Mouse (Mus musculus) forebrain, embryonic 16.5 days (tissue): ENCODE measurements around the gene Ghrh. TPM values are rescaled to one million over a fixed set of nuclear protein-coding genes. Genes with fewer than 3 reads are reported as not detected.

Experiments
- polyA plus RNA-seq: library from polyadenylated mRNA; unstranded; fragments of >200 nt; fragmentation: Nextera tagmentation; extraction: Ambion mirVana; gene quantifications from 2 replicates; pipeline ENCODE4 v1.2.1, GENCODE M21; 2015

The Ghrh gene
- polyA plus RNA-seq, 1 experiment from 2014 or later = 0.80 TPM

Other genes starting within 250 kb of the Ghrh start
- 10.2 and 11.0 TPM in 2 replicates for gene Samhd1, start 212.2 kb downstream of the Ghrh start, polyA plus RNA-seq
- gene Rbl1, start 143.0 kb downstream of the Ghrh start, polyA plus RNA-seq = 10.1 and 11.1 TPM in 2 replicates
- gene Rpn2, start 68.5 kb downstream of the Ghrh start, polyA plus RNA-seq = 183 and 189 TPM in 2 replicates
- 0.20 and 0.30 TPM in 2 replicates for gene Mroh8, start 68.0 kb downstream of the Ghrh start, polyA plus RNA-seq
- gene Manbal, start 20.1 kb upstream of the Ghrh start, polyA plus RNA-seq = 97.5 and 105 TPM in 2 replicates
- 32.2 and 36.6 TPM in 2 replicates for gene Src, start 70.9 kb upstream of the Ghrh start, polyA plus RNA-seq
- 5,254 and 7,174 TPM in 2 replicates for gene Nnat, start 212.6 kb upstream of the Ghrh start, polyA plus RNA-seq
- 196 and 239 TPM in 2 replicates for gene Blcap, start 223.8 kb upstream of the Ghrh start, polyA plus RNA-seq